Mouse (Mus musculus) stomach, embryonic 16.5 days (tissue): ENCODE results near the gene Dhodh. TPM values are rescaled to one million over a fixed set of nuclear protein-coding genes. Genes with fewer than 3 reads are reported as not detected.

Experiments
- ATAC-seq: fragments of 200-750 bp; cut with Nextera tagmentation; 2 replicates; pipeline ENCODE4 v1.8.0; 2017; ENCODE audit warnings: moderate number of reproducible peaks, moderate TSS enrichment; ENCODE audit not compliant: insufficient read depth, low FRiP score
- H3K27ac ChIP-seq: fragments of 300-500 bp; sonication (generic); 2 replicates; pipeline ENCODE4 v1.5.1; 2014; ENCODE audit warnings: low read length
- H3K27me3 ChIP-seq: fragments of 300-500 bp; sonication (generic); 2 replicates; pipeline ENCODE4 v1.6.1; 2014; ENCODE audit warnings: low read length, control low read depth, mixed read lengths; ENCODE audit not compliant: control insufficient read depth, insufficient read depth
- H3K36me3 ChIP-seq: fragments of 300-500 bp; sonication (generic); 2 replicates; pipeline ENCODE4 v1.6.1; 2014; ENCODE audit warnings: low read length; ENCODE audit not compliant: control insufficient read depth, insufficient read depth
- H3K4me1 ChIP-seq: fragments of 300-500 bp; sonication (generic); 2 replicates; pipeline ENCODE4 v1.6.1; 2014; ENCODE audit warnings: low read length, control low read depth, mixed read lengths; ENCODE audit not compliant: control insufficient read depth, insufficient read depth
- H3K4me2 ChIP-seq: fragments of 300-500 bp; sonication (generic); 2 replicates; pipeline ENCODE4 v1.6.1; 2014; ENCODE audit warnings: low read depth, low read length, mixed read lengths
- H3K4me3 ChIP-seq: fragments of 300-500 bp; sonication (generic); replicated peaks from 2 replicates; pipeline ENCODE4 v1.5.1; 2014; ENCODE audit warnings: mild to moderate bottlenecking, low read length
- H3K9ac ChIP-seq: fragments of 300-500 bp; sonication (generic); 2 replicates; pipeline ENCODE4 v1.6.1; 2014; ENCODE audit warnings: low read length
- H3K9me3 ChIP-seq: fragments of 300-500 bp; sonication (generic); replicated peaks from 2 replicates; pipeline ENCODE4 v1.6.1; 2016; ENCODE audit warnings: low read length, control low read depth; ENCODE audit not compliant: control insufficient read depth
- WGBS: fragments of 180-500 bp; shearing (Covaris S2); extraction: QIAGEN DNeasy Blood & Tissue Kit; methylation state at CpG from one replicate; pipeline ENCODE4 v1.1.7; 2014; 5-methylcytosine and 5-hydroxymethylcytosine counted together
- polyA plus RNA-seq: library from polyadenylated mRNA; unstranded; fragments of >200 nt; fragmentation: Nextera tagmentation; extraction: Ambion mirVana; gene quantifications from 2 replicates; pipeline ENCODE4 v1.2.1, GENCODE M21; 2015

Dhodh gene
- polyA plus RNA-seq, 1 experiment from 2014 or later = 41.1 TPM

DNA sequence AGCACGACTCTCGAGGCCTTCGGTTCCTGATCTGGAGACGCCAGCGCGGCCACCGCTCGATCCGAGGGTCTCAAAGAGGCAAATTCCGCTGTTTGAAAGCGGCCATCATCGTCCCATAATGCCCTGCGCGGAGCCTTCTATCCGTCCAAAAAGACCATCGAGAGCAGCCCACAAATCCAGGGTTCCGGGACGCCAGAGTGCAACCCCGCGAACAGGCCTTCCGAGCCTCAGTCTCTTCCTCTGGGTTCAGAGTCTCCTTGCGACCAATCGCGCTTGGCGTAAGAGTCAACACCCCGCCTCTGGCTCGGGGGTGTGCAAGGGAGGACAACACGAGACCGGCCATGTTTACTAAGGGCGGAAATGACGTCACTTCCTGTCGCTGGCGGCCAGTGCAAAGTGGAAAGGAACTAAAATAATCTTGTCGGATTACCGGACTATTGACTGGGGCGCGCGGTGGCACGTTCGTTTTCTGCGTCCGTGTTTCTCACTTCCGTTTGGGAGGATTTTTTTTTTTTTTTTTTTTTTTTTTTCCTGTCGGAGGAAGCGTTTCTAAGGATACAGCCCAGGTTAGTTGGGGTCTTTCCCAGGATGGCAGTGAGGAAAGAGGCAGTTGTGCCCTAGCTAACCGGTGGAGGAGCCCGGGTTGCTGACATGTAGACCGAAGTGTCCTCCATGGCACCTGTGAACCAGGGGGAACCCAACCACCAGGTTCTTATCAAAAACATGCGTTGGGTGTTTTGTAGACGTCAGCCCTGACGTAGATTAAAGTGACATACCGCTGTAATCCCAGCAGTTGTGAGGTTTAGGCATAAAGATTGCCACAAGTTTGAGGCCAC lies 42.8 kb downstream of the Dhodh start, which contains the start of the genes Dhx38 and Txnl4b:
TSS of gene Dhx38 (minus strand) at position 364 of the 836 bp plus-strand sequence.
TSS of gene Txnl4b (plus strand) at position 395 of the 836 bp plus-strand sequence.
- WGBS = under 1% methylated on average over 52 of the region's 52 CpGs
- Histone ChIP-seq H3K4me1 (peaks cover 11% of the 10 kb centered on the region), H3K4me2 (peak within 1 kb of the TSS; percentile 88), H3K27me3 (no peaks in the 10 kb centered on the region), H3K9me3 (no peaks in the 10 kb centered on the region), H3K36me3 (peaks cover 11% of the 10 kb centered on the region; the same call in 1 of the 2 replicates), H3K9ac (peak within 1 kb of the TSS; percentile 92), H3K27ac (peak within 1 kb of the TSS; percentile 95), H3K4me3 (peak within 1 kb of the TSS; percentile 75)
- ATAC-seq = peak; percentile 100

DNA sequence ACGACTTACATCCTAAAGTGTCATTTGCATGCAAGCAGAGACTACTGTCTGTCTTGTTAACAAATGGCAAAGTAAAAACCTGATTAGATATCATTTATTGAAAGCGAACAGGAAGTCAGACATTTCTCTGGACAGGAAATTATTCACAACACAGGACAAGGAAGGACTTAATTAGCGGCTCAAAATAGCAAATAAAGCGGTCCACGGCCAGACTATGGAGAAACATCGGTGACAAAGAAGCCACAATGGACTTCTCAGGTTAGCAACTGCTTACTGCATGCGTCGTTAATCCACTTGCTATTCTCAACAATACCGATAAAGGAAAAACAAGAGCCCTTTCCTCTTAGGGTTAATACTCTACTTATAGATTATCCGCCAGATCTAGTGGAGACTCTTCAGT lies 43.7 kb downstream of the Dhodh start:
- Histone ChIP-seq H3K27ac (peak overlapping the region; percentile 95), H3K9me3 (no peaks in the 10 kb centered on the region), H3K9ac (peak overlapping the region; percentile 92), H3K4me3 (peak overlapping the region; percentile 75), H3K4me2 (peak overlapping the region; percentile 86), H3K4me1 (peaks cover 11% of the 10 kb centered on the region), H3K36me3 (peaks cover 20% of the 10 kb centered on the region), H3K27me3 (no peaks in the 10 kb centered on the region)
- 4% methylated on average over 10 of the region's 10 CpGs for WGBS
- ATAC-seq = no peak

DNA sequence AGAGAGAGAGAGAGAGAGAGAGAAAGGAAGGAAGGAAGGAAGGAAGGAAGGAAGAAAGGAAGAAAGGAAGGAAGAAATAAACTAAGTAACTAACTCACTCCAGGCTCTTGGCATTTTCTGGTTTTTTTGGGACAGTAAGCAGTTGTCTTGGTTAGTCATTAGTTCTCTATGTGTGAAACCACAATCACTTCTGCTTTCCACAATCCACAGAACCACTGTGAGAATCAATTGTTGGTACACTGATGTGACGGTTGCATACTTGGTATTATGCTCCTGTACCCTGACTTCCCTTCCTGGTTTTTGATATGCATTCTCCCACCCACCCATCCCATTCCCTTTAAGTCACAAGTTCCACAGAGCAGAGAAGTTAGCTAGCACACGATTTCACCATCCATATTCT lies 44.6 kb downstream of the Dhodh start:
- Histone ChIP-seq H3K27ac (no peak overlapping the region), H3K4me3 (no peak overlapping the region), H3K9me3 (no peaks in the 10 kb centered on the region), H3K27me3 (no peaks in the 10 kb centered on the region), H3K36me3 (peaks cover 27% of the 10 kb centered on the region), H3K4me2 (peak overlapping the region; percentile 86; the same call in 1 of the 2 replicates), H3K9ac (no peak overlapping the region), H3K4me1 (peaks cover 11% of the 10 kb centered on the region)
- WGBS = 72% methylated on average over 2 of the region's 2 CpGs
- no peak for ATAC-seq

DNA sequence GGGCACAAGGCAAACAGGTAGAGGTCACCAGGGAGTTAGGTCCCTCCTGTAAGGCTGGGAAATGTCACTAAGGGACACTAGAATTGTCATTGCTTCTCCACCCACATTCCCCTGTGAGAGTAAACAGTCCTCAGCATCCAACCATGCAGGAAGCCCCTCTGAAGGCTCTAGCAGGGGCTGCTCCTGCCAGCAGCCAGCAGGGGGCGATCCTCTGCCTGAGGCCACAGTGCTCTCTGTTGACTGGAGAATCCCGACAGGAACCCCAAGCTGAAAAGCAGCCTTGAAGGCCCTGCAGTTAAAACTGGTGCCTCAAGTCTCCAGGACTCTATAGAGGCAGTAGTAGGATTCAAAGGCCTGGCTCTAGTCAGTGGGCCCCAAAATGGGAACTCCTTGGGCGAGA lies 56.8 kb downstream of the Dhodh start:
- Histone ChIP-seq H3K4me2 (no peak overlapping the region), H3K4me3 (no peak overlapping the region), H3K27me3 (no peaks in the 10 kb centered on the region), H3K27ac (no peak overlapping the region), H3K9me3 (no peaks in the 10 kb centered on the region), H3K4me1 (no peaks in the 10 kb centered on the region), H3K9ac (no peak overlapping the region), H3K36me3 (peaks cover 52% of the 10 kb centered on the region)
- ATAC-seq = no peak
- WGBS = 54% methylated on average over 3 of the region's 3 CpGs

DNA sequence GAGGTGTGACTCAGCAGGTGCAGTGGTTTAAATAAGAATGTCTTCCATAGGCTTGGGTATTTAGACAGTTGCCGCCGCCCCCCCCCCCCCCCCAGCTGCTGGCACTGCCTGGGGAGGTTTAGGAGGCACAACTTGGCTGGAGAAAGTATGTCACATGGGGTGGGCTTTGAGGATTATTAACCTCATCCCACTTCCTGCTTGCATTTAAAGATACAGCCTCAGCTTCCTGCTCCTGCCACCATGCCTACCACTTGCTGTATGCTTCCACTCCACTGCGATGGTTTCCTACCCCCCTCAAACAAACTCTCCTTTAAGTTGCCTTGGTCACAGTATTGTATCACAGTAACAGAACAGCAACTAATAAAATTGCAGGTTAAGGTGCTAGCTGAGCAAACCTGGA lies 64.4 kb downstream of the Dhodh start:
- ATAC-seq = no peak

DNA sequence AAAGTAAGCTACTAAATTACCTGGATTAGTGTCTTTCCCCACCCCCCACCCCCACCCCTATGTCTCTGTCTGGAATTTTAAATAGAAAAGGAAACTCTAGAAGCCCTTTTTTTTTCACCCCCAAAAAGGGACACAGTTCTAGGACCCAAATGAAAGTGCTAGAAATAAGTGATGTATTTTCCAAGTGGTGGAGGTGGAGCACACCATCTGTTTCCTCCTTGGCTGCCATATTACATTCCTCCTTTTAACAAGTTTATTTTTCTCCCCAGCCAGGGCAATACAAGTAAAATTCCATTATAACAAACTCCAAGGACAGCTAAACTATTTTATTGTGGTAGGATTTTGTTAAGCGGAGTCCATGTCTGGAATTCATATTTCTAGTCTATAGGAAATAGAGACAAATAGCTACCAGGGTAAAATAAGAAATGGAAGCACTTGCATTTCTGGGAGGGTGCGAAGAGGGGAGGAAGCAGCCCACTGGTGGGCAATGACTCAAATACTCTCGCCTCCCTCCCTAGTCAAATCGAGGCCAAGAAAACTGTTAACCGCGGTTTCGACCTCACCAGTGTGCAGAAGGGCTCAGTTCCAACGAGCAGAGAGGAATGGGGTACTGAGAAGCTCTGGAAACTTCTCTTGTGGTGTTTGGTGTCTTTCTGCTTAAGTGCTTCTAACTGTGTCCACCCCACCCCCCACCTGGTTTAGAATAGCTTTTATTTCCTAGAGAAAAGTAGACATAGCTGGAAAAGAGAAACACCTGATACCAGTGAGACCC lies 65.5 kb downstream of the Dhodh start:
- Histone ChIP-seq H3K9me3 (no peaks in the 10 kb centered on the region), H3K27me3 (no peaks in the 10 kb centered on the region), H3K4me3 (no peak overlapping the region), H3K27ac (no peak overlapping the region), H3K36me3 (no peaks in the 10 kb centered on the region), H3K4me2 (no peak overlapping the region), H3K9ac (no peak overlapping the region), H3K4me1 (no peaks in the 10 kb centered on the region)
- 72% methylated on average over 8 of the region's 8 CpGs for WGBS
- no peak for ATAC-seq

More for the DNA sequence above, 64.4 kb downstream of the Dhodh start:
- H3K36me3 ChIP-seq = peaks cover 9% of the 10 kb centered on the region; the same call in 1 of the 2 replicates
- no peak overlapping the region for H3K4me2 ChIP-seq
- H3K9ac ChIP-seq = no peak overlapping the region
- H3K4me1 ChIP-seq = no peaks in the 10 kb centered on the region
- H3K9me3 ChIP-seq = no peaks in the 10 kb centered on the region
- H3K4me3 ChIP-seq = no peak overlapping the region
- WGBS = 47% methylated on average over 3 of the region's 3 CpGs
- H3K27ac ChIP-seq = no peak overlapping the region
- no peaks in the 10 kb centered on the region for H3K27me3 ChIP-seq

DNA sequence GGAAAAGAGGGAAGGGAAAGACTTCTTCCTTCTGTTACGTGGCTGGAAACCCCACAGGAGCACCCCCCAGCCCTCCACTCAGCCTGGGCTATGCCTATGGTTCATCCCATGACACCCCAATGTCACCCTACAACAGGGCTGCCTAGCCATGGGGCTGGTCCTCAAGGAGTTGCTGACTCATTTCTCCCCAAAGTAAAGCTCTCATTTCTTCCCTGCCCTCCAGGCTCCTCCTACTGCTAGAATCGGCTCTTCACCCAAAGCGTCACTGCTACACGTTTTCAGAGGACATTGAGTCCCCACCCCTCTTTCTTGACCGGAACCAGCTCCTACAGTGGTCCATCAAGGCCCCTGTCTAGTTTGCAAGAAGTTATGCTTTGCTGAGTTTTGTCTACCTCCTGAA lies 66.3 kb downstream of the Dhodh start:
- 61% methylated on average over 5 of the region's 5 CpGs for WGBS
- H3K9ac ChIP-seq = no peak overlapping the region
- H3K36me3 ChIP-seq = no peaks in the 10 kb centered on the region
- no peak overlapping the region for H3K27ac ChIP-seq
- no peak for ATAC-seq
- H3K4me2 ChIP-seq = no peak overlapping the region
- H3K4me3 ChIP-seq = no peak overlapping the region
- no peaks in the 10 kb centered on the region for H3K27me3 ChIP-seq
- H3K9me3 ChIP-seq = no peaks in the 10 kb centered on the region
- H3K4me1 ChIP-seq = no peaks in the 10 kb centered on the region
